ENCODE assay signal across 10 mouse cellular contexts in genomic region chr4:142070840-142071239, GRCm38 (mm10). TPM values are rescaled to one million over a fixed set of nuclear protein-coding genes. Genes with fewer than 3 reads are reported as not detected.
DNase-seq lines count a peak whose midpoint lies in the region; ATAC-seq and TF ChIP-seq lines count a peak whose summit lies in the region.
"Had no signal": no experiment of that assay in that cellular context is flagged by ENCODE, and none has a peak within 500 bp of the region (broad histone marks: within the 10 kb centered on the region; RNA-seq: fewer than 3 reads in every experiment).

No protein-coding gene starts in this region.

- peaks cover 12% of the 10 kb centered on the region for H3K4me1 ChIP-seq in heart, adult 2 months (ENCODE audit: control insufficient read depth, insufficient read depth, low read length)
- peaks cover 12% of the 10 kb centered on the region; the same call in 1 of the 2 replicates for H3K4me1 ChIP-seq in midbrain, embryonic 16.5 days (ENCODE audit: control insufficient read depth, insufficient read depth, low read length)

- TF ChIP-seq POLR2A in heart, adult 2 months (IDR thresholded peaks at IDR 0.05; ENCODE audit: insufficient read depth, low read depth, low read length): no peak

- H3K27ac ChIP-seq in heart, adult 2 months: peak overlapping the region; percentile 26; the same call in 1 of the 2 replicates
- H3K27ac ChIP-seq in midbrain, embryonic 16.5 days (ENCODE audit: low read length): no peak overlapping the region
- H3K27ac ChIP-seq: limb, embryonic 15.5 days had no signal

- no peak overlapping the region for H3K9ac ChIP-seq in heart, adult 2 months (ENCODE audit: low read depth, low read length)
- H3K9ac ChIP-seq in midbrain, embryonic 16.5 days (ENCODE audit: low read depth, low read length): no peak overlapping the region
- H3K9ac ChIP-seq: limb, embryonic 15.5 days had no signal

- H3K36me3 ChIP-seq in heart, adult 2 months (ENCODE audit: control insufficient read depth, insufficient read depth, low read length): peaks cover 2% of the 10 kb centered on the region; the same call in 1 of the 2 replicates
- no peaks in the 10 kb centered on the region for H3K36me3 ChIP-seq in midbrain, embryonic 16.5 days (ENCODE audit: control insufficient read depth, insufficient read depth, low read length)
- H3K36me3 ChIP-seq: limb, embryonic 15.5 days had no signal

- TF ChIP-seq CTCF in heart, adult 2 months (IDR thresholded peaks at IDR 0.05): no peak

- TF ChIP-seq EP300 in heart, adult 2 months (IDR thresholded peaks at IDR 0.05; ENCODE audit: insufficient read depth, low read depth, low read length): no peak

- intact Hi-C loops in heart, adult 2 months (cut with DNase I): no loop called here
- intact Hi-C loops in heart, postnatal 36 days (cut with DNase I): no loop called here
- intact Hi-C loops in left cerebral cortex, postnatal 36 days (cut with DNase I): no loop called here

- no peaks in the 10 kb centered on the region for H3K27me3 ChIP-seq in heart, adult 2 months (ENCODE audit: control insufficient read depth, insufficient read depth, low read length)
- peaks cover 5% of the 10 kb centered on the region for H3K27me3 ChIP-seq in midbrain, embryonic 16.5 days (ENCODE audit: control insufficient read depth, insufficient read depth, low read depth, low read length)
- H3K27me3 ChIP-seq: limb, embryonic 15.5 days had no signal

- H3K4me3 ChIP-seq in heart, adult 2 months: no peak overlapping the region
- no peak overlapping the region for H3K4me3 ChIP-seq in midbrain, embryonic 16.5 days (ENCODE audit: low read depth, low read length)
- H3K4me3 ChIP-seq: limb, embryonic 15.5 days had no signal

- H3K4me2 ChIP-seq in midbrain, embryonic 16.5 days (ENCODE audit: low read length): no peak overlapping the region
- H3K4me2 ChIP-seq: limb, embryonic 15.5 days had no signal

- peak in 1 of 2 experiments; percentile 50 for DNase-seq in heart, adult 2 months
- DNase-seq in heart, postnatal 36 days: no peak
- DNase-seq in ZHBTc4 (ENCODE audit: low read depth, low spot score): peak; percentile 96
- peak; percentile 84 for DNase-seq in kidney, adult 8-10 months
- peak; percentile 35 to 45 for DNase-seq in lung, postnatal 4 days
- no peak for DNase-seq in left cerebral cortex, postnatal 36 days (ENCODE audit: low spot score in 2 of 2)
- no peak for DNase-seq in left cerebral cortex, adult 9 months (ENCODE audit: low spot score in 2 of 2)

- 16% methylated on average over 8 of the region's 8 CpGs for WGBS in heart, adult 2 months
- 11% methylated on average over 8 of the region's 8 CpGs for WGBS in midbrain, embryonic 16.5 days

- no peaks in the 10 kb centered on the region for H3K9me3 ChIP-seq in midbrain, embryonic 16.5 days (replicated peaks; ENCODE audit: control insufficient read depth, low read length, poor library complexity, severe bottlenecking)
- H3K9me3 ChIP-seq: limb, embryonic 15.5 days had no signal

- H3K79me2 ChIP-seq in heart, adult 2 months (replicated peaks; ENCODE audit: control insufficient read depth, insufficient read depth, low read length): no peaks in the 10 kb centered on the region

- ATAC-seq in midbrain, embryonic 16.5 days: no peak

RNA-seq across cellular contexts. Expression of gene Tmem51, which starts 13.3 kb away (rescaled TPM):
- 1 to 10 TPM; 5.5 to 6.0 TPM for total RNA-seq in heart, adult 2 months (2021)
- 9.9 and 13.1 TPM in 2 replicates for polyA plus RNA-seq in heart, adult 2 months (2012; rRNA removed)
- total RNA-seq in heart, postnatal 36 days (2021): 1 to 10 TPM; 5.1 to 5.2 TPM
- polyA plus RNA-seq in midbrain, embryonic 16.5 days (2015; fragmentation: Nextera tagmentation; extraction: Ambion mirVana): 6.9 and 7.1 TPM in 2 replicates
- 1 to 10 TPM; 4.8 to 5.4 TPM for total RNA-seq in left cerebral cortex, postnatal 36 days (2021)

RNA-seq across cellular contexts. Expression of gene Fhad1, which starts 56.0 kb away (rescaled TPM):
- total RNA-seq in heart, adult 2 months (2021): under 1 TPM; 0.47 to 0.55 TPM
- polyA plus RNA-seq in heart, adult 2 months (2012; rRNA removed): 0.47 and 0.53 TPM in 2 replicates
- total RNA-seq in heart, postnatal 36 days (2021): not detected
- polyA plus RNA-seq in midbrain, embryonic 16.5 days (2015; fragmentation: Nextera tagmentation; extraction: Ambion mirVana): 4.6 and 5.3 TPM in 2 replicates
- total RNA-seq in left cerebral cortex, postnatal 36 days (2021): 10 to 100 TPM in 1 of 2 experiments, 1 to 10 TPM in 1; 5.1 to 10.8 TPM
- total RNA-seq: neutrophil, adult 5-6 weeks had no signal

Comparison
In these comparisons a context has a peak if more than half of its experiments do, and no peak if none do; other contexts are left out.
1. DNase-seq: peak in ZHBTc4 (single experiment), kidney, adult 8-10 months (2 of 2) and lung, postnatal 4 days (2 of 2); none in heart, postnatal 36 days (0 of 2), left cerebral cortex, postnatal 36 days (0 of 2) and left cerebral cortex, adult 9 months (0 of 2).